Mouse (Mus musculus): Measurements from ENCODE around the gene Nms. TPM values are rescaled to one million over a fixed set of nuclear protein-coding genes. Genes with fewer than 3 reads are reported as not detected.

The Nms gene
- total and polyA plus RNA-seq, 3 experiments = not detected

DNA sequence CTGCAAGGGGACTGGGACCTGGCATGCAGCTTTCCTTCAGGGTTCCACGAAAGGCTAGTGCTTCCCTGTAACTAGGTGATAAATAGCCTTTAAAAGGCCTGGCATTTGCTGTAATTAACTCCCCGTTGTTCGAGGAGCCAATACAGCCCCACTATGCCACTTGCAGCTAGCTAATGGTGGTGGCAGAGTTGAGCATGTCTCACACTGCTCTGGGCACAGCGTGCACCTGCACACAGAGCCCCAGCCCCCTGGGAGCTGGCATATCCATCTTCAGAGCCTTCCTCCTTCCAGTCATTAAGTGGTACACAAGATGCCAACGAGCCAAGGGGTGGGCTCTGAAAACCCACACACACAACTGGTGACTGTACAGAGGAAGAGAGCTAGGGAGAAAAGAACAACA lies 45.9 kb upstream of the Nms start:
- no peak overlapping the region for H3K4me2 ChIP-seq (ENCODE audit: insufficient read depth, low read depth, poor library complexity, severe bottlenecking)
- no peaks in the 10 kb centered on the region for H3K79me2 ChIP-seq (replicated peaks; ENCODE audit: control insufficient read depth, extremely low read depth, insufficient read depth, poor library complexity, severe bottlenecking)
- dilution Hi-C loops (cut with MboI; ENCODE audit: extremely low pct_ligation_motif_present, extremely low pct_unique_long_range_greater_than_20kb, low sequenced_read_pairs) (no loop called here), in situ Hi-C loops (cut with MboI; ENCODE audit: low pct_ligation_motif_present, low pct_unique_long_range_greater_than_20kb, low sequenced_read_pairs) (no loop called here)
- no peaks in the 10 kb centered on the region for H3K9me3 ChIP-seq (replicated peaks; ENCODE audit: low read length)
- peaks cover 0 to 5% of the 10 kb centered on the region in 2 experiments; a peak in 2 of 4 replicates for H3K4me1 ChIP-seq (ENCODE audit: control insufficient read depth in 1 of 2, insufficient read depth in 2 of 2)
- no peak overlapping the region for H3K9ac ChIP-seq (ENCODE audit: insufficient read depth, low read depth)
- no peaks in the 10 kb centered on the region for H3K27me3 ChIP-seq (replicated peaks)
- H3K36me3 ChIP-seq (replicated peaks in 1 of 2; ENCODE audit: control insufficient read depth in 1 of 2, insufficient read depth in 1 of 2, low read length in 1 of 2) = peaks cover 3 to 45% of the 10 kb centered on the region in 2 experiments
- no peak for TF ChIP-seq SMC3 (IDR thresholded peaks at IDR 0.05; ENCODE audit: low read depth, low read length)
- TF ChIP-seq E2F4 (IDR thresholded peaks at IDR 0.05; ENCODE audit: insufficient replicate concordance, low read depth, low read length) = no peak
- no peak for TF ChIP-seq MXI1 (IDR thresholded peaks at IDR 0.05; ENCODE audit: low read depth, low read length)
- no peak for TF ChIP-seq TBP (conservative IDR thresholded peaks at IDR 0.05; ENCODE audit: low read depth, low read length)
- TF ChIP-seq ZMIZ1 (IDR thresholded peaks at IDR 0.05; ENCODE audit: low read depth, low read length) = no peak
- no peak for TF ChIP-seq TCF12 (IDR thresholded peaks at IDR 0.05; ENCODE audit: low read depth, low read length)
- no peak for TF ChIP-seq RCOR1 (conservative IDR thresholded peaks at IDR 0.05; ENCODE audit: low read depth, low read length)
- no peak for TF ChIP-seq MEF2A (IDR thresholded peaks at IDR 0.05; ENCODE audit: borderline replicate concordance, low read depth, low read length)
- TF ChIP-seq BHLHE40 (IDR thresholded peaks at IDR 0.05; ENCODE audit: low read depth, low read length) = no peak
- TF ChIP-seq USF2 (conservative IDR thresholded peaks at IDR 0.05; ENCODE audit: low read depth, low read length) = no peak
- no peak for TF ChIP-seq UBTF (IDR thresholded peaks at IDR 0.05; ENCODE audit: low read depth, low read length)
- no peak for TF ChIP-seq ZNF384 (IDR thresholded peaks at IDR 0.05; ENCODE audit: low read depth, low read length)
- no peak for DNase-seq (ENCODE audit: extremely low read depth)
- H3K27ac ChIP-seq (ENCODE audit: insufficient read depth, low read depth) = no peak overlapping the region
- H3K4me3 ChIP-seq (replicated peaks in 1 of 3; ENCODE audit: low read depth in 2 of 3, low read length in 2 of 3, poor library complexity in 1 of 3) = no peak overlapping the region

DNA sequence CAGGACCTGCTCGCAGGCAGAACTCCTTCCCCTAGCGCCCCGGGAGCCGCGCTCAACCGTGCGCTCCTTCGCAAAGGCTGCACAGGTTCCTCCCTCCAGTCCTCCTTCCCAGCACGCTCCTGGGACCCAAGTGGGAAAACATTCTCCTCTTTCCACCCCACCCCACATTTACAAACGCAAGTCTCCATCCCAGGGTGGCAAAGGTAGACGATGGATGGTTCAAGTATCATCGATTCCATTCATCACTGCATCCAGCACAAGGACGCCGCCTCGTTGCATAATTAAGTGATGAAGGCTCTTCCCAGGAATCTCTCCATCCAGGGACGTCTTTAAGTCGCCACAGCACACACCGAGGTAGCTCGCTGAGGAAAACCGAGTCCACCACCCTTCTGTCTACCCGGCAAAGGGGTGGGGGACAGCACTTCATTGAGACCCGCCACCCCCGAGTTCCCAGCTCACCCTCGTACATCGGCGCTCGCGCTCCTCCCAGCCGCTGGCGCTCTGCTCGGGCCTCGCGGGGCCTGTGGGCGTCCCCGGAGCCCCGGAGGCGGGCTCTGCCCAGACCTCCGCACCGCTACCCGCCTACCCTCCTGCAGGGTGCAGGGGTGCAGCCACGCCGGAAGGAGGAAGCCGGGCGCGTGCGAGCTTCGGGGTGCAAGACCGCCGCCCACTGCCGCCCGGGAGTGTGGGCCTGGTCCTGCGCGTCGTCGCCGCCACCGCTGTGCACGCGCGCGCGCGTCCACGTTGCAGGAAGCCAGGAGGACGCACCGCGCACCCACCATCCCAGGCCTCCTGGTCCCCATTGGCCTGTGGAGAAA lies 41.3 kb upstream of the Nms start, which contains the start of gene Chst10:
Gene Chst10 (minus strand): TSS at position 731 of the 818 bp plus-strand sequence.
- peak; percentile 50 for DNase-seq (ENCODE audit: extremely low read depth)
- in situ Hi-C loops (cut with MboI; ENCODE audit: low pct_ligation_motif_present, low pct_unique_long_range_greater_than_20kb, low sequenced_read_pairs) = no loop called here
- TF ChIP-seq UBTF (IDR thresholded peaks at IDR 0.05; ENCODE audit: low read depth, low read length) (peak; percentile 83), MAX (IDR thresholded peaks at IDR 0.05; ENCODE audit: low read length) (peak; percentile 73), JUN (IDR thresholded peaks at IDR 0.05; ENCODE audit: insufficient read depth, low read depth, low read length) (no peak), JUND (conservative IDR thresholded peaks at IDR 0.05; ENCODE audit: low read depth, low read length) (no peak), POLR2A (IDR thresholded peaks at IDR 0.05; ENCODE audit: low read depth, low read length) (peak; percentile 58), ZKSCAN1 (IDR thresholded peaks at IDR 0.05; ENCODE audit: borderline replicate concordance, low read depth, low read length) (no peak), MXI1 (IDR thresholded peaks at IDR 0.05; ENCODE audit: low read depth, low read length) (peak; percentile 47; the same call in 1 of the 2 replicates), NELFE (IDR thresholded peaks at IDR 0.05; ENCODE audit: low read depth, low read length) (no peak; the same call in 1 of the 2 replicates), CHD1 (IDR thresholded peaks at IDR 0.05; ENCODE audit: low read depth, low read length) (no peak), MAFK (IDR thresholded peaks at IDR 0.05; ENCODE audit: insufficient replicate concordance, low read length) (no peak), E2F4 (IDR thresholded peaks at IDR 0.05; ENCODE audit: insufficient replicate concordance, low read depth, low read length) (no peak), ELF1 (IDR thresholded peaks at IDR 0.05; ENCODE audit: low read depth, low read length) (peak; percentile 75), EP300 (IDR thresholded peaks at IDR 0.05; ENCODE audit: low read length) (no peak), PAX5 (IDR thresholded peaks at IDR 0.05; ENCODE audit: low read length) (no peak), CTCF (conservative IDR thresholded peaks at IDR 0.05 in 1 of 2, IDR thresholded peaks at IDR 0.05 in 1 of 2; ENCODE audit: low read depth in 2 of 2, low read length in 2 of 2) (no peak), TCF12 (IDR thresholded peaks at IDR 0.05; ENCODE audit: low read depth, low read length) (no peak), TBP (conservative IDR thresholded peaks at IDR 0.05; ENCODE audit: low read depth, low read length) (no peak), ZNF384 (IDR thresholded peaks at IDR 0.05; ENCODE audit: low read depth, low read length) (no peak), RAD21 (IDR thresholded peaks at IDR 0.05; ENCODE audit: low read depth, low read length) (no peak), MYC (IDR thresholded peaks at IDR 0.05; ENCODE audit: low read depth, low read length) (no peak), POLR2AphosphoS2 (IDR thresholded peaks at IDR 0.05; ENCODE audit: low read depth, low read length) (no peak), BHLHE40 (IDR thresholded peaks at IDR 0.05; ENCODE audit: low read depth, low read length) (peak; percentile 57; the same call in 1 of the 2 replicates), MAZ (IDR thresholded peaks at IDR 0.05; ENCODE audit: low read depth, low read length) (no peak), SIN3A (IDR thresholded peaks at IDR 0.05; ENCODE audit: low read length) (0 out of 2 replicates have a peak, but pooled peaks have one; percentile 30), HCFC1 (IDR thresholded peaks at IDR 0.05; ENCODE audit: low read depth, low read length) (peak; percentile 38; the same call in 1 of the 2 replicates), SMC3 (IDR thresholded peaks at IDR 0.05; ENCODE audit: low read depth, low read length) (no peak), USF2 (conservative IDR thresholded peaks at IDR 0.05; ENCODE audit: low read depth, low read length) (no peak)

More for the DNA sequence above, 41.3 kb upstream of the Nms start, which contains the start of gene Chst10:
- no peak within 1 kb of the TSS for H3K27ac ChIP-seq (ENCODE audit: insufficient read depth, low read depth)
- peak within 1 kb of the TSS; percentile 20; the same call in 1 of the 2 replicates for H3K9ac ChIP-seq (ENCODE audit: insufficient read depth, low read depth)
- peaks cover 4 to 25% of the 10 kb centered on the region in 2 experiments; a peak in 3 of 4 replicates for H3K4me1 ChIP-seq (ENCODE audit: control insufficient read depth in 1 of 2, insufficient read depth in 2 of 2)
- H3K4me2 ChIP-seq (ENCODE audit: insufficient read depth, low read depth, poor library complexity, severe bottlenecking) = peak within 1 kb of the TSS; percentile 49
- peaks cover 9% of the 10 kb centered on the region for H3K9me3 ChIP-seq (replicated peaks; ENCODE audit: low read length)
- H3K36me3 ChIP-seq (replicated peaks in 1 of 2; ENCODE audit: control insufficient read depth in 1 of 2, insufficient read depth in 1 of 2, low read length in 1 of 2) = peaks cover 0 to 24% of the 10 kb centered on the region in 2 experiments
- no peaks in the 10 kb centered on the region for H3K79me2 ChIP-seq (replicated peaks; ENCODE audit: control insufficient read depth, extremely low read depth, insufficient read depth, poor library complexity, severe bottlenecking)
- H3K27me3 ChIP-seq (replicated peaks) = no peaks in the 10 kb centered on the region
- peak within 1 kb of the TSS; percentile 47 to 76 (median 56) for H3K4me3 ChIP-seq (replicated peaks in 1 of 3; ENCODE audit: low read depth in 2 of 3, low read length in 2 of 3, poor library complexity in 1 of 3)
- dilution Hi-C loops (cut with MboI; ENCODE audit: extremely low pct_ligation_motif_present, extremely low pct_unique_long_range_greater_than_20kb, low sequenced_read_pairs) = no loop called here

Measured in CH12.LX (cell line).